Mouse (Mus musculus) heart, adult 2 months (tissue): Measurements from ENCODE around the gene Rpl18a.

ENCODE experiments used
- CTCF ChIP-seq: fragments of 200-600 bp; IDR thresholded peaks from 2 replicates; pipeline ENCODE4 v1.8.1; 2022; ENCODE audit warnings: antibody characterized with exemption, mild to moderate bottlenecking, moderate library complexity
- EP300 ChIP-seq: fragments of 200-500 bp; IDR thresholded peaks from 2 replicates; pipeline ENCODE4 v1.6.1; 2011; ENCODE audit warnings: low read depth, low read length, control low read depth; ENCODE audit not compliant: insufficient read depth

- peak; percentile 40 for TF ChIP-seq CTCF
- TF ChIP-seq EP300 = peak; percentile 74
These were observed at the start of gene Rpl18a for GRCm38 (mm10) chr8:70897021-70897680.
